Mouse (Mus musculus): ENCODE measurements around the gene Samm50.

Samm50 gene

DNA sequence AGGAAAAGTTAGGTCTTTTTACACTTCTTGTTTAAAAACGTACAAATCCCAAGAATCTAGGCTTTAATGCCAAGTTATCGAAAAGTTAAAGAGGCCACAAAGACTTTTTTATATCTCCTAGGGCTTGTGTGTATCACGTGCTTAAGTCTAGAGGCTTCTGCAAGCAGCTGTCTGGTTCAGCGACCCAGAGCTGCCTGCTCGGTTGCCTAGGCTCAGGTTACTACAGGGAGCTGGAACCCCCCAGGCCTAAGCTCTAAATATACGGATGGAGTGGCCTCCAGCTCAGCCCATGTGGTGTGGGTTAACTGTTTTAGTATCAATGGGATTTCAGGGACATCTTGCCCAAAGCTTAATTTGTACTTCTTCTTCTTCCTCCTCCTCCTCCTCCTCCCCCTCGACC, 49.5 kb downstream of the Samm50 start:
- no peak for DNase-seq

DNA sequence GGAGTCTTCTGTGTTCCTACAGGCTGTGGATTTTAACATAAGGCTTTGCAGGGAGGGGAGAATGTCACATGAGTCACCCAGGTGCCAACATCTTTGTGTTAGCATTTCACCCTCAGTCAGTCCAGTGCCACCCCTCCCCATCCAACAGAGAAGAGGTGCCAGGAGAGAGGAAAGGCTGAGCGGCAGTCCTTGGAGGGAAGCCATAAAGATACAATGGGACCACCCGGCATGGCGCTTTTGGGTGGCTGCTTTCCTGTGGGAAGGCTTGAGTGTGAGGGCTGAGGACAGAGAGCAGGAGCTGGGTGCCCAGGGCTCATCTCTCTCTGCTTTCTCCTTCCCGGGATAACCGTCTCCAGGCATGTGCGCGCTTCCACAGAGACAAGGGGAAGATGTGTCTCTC, 53.1 kb downstream of the Samm50 start:
- DNase-seq: no peak

DNA sequence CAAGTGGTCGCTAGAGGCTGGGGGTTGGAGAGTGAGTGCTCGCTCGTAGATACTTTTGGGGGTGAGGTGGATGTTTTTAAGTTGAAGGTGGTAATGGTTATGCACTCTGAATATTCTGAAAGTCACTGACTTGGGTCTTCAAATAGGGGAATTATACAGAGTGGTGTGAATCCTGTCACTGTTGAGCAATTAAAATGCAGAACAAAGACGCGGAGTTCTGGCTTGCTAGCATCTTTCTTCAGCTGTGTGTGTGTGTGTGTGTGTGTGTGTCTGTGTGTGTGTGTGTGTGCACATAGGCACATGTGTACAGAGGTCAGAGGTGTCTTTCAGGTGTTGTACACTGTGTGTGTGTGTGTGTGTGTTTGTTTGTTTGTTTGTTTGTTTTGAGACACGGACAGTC, 54.2 kb downstream of the Samm50 start:
- no peak for DNase-seq

DNA sequence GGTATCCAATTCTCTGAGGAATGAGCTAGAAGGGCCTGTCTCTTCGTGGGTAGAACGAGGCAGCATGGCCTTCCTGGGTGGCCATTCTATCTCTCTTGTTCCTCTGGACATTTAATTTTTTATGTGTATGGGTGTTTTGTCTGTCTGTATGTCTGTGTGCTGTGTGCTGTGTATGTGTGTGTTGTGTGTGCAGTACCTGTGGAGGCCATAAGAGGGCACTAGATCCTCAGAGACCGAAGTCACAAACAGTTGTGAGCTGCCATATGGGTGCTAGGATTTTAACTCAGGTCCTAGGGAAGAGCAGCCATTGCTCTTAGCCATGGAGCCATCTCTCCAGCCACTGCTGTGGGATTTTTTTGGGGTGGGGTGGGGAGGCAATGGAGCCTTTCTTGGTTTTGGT, 55.3 kb downstream of the Samm50 start:
- DNase-seq: no peak

DNA sequence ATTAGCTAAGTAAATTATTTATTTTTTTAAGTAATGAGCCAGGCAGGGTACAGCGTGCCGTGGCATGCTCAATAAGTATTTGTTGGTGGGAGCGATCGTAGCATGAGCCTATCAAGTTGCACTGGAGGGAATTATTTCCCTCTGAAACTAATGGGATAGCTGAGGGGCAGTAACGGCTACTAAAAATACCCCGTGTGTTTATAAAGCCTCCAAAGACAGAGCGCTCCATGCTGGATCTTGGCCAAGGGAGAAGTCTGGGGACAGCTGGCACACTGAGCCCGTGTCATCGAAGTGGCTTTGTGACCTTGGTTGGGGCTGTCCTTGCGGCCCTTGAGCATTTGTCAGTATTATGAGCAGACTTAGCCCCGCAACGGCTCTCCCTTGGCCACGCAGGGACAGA, 59.2 kb downstream of the Samm50 start:
- DNase-seq: peak; percentile 98

DNA sequence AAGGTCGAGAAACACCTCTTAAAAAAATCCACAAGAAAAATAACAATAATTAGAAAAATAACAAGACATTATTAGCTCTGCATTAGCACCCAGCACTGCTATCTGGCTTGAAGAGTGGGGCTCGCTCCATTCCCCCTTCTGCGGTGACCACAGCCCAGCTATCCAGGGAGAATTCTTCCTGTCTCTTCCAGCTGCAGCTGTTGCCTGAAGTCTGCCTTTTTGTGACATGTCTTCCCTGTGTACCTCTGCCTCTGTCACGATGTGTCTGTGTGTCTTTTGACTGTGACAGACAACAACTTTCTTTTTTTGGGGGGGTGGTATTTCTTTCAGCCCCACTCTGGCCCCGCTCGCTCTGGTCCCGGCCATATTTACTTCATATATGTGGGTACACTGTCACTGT, 60.6 kb downstream of the Samm50 start:
- no peak for DNase-seq

DNA sequence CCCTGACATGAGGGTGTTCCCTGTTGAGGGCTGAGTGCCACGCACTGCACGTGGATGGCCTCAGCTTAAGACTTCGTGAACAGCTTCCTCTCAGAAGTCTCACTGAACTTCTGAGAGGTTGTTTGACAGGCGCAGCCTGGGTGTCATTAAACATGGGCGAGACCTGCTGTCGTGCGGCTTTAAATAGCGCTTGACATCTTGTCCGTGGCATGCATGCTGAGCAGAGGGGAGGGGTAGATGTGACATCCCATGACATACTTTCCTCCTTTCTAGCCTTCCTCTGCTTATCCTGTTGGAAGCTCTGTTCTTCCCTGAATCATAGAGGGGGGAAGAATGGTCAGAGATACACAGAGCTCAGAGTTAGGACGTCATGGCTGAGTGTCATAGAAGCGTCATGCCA, 61.7 kb downstream of the Samm50 start:
- DNase-seq: peak; percentile 96

DNA sequence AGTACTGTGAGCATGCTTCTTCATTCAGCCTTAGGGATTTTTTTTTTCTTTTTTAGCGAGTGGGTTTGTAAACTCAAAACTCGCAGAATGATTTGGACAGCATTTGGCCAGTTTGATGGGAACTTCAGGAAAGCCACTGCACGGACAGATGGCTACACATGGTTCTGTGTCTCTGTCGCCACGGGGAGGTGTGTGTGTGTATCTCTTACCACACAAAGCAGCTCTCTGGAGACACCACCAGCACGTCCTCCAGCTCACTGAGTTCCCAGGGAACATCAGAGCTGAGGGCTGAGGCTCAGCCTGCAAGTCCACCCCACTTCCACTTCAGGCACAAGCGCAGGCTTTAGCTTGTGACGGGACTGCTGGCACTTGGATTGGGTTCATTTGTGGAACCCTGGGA, 62.3 kb downstream of the Samm50 start:
- DNase-seq: no peak

DNA sequence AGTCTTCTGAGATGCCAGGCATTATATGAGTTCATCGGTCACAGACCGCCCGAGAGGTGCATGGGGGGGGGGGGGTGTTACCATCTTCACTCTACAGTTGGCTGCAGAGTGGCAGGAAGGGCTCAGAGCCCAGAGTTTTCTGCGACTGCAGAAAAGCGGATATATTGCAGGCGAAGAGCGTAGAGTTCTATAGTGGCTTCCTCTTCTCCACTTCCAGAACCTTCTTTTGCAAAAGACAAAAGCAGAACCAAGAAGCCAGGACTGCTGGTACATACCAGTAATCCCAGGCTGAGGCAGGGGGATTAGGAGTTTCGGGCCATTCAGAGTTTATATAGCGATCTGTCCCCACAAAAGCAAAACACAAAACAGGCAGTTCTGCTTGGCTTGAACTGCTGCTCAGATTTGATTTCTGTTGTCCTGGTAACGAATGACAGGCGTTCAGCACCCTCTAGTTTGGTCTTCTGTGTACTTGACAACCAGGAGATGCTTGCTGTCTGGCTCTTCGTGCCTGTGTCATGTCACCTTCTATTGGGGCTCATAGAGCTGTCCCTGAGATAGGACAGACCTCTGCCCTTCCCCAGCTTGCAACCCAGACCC, 64.3 kb downstream of the Samm50 start:
- DNase-seq: no peak

DNA sequence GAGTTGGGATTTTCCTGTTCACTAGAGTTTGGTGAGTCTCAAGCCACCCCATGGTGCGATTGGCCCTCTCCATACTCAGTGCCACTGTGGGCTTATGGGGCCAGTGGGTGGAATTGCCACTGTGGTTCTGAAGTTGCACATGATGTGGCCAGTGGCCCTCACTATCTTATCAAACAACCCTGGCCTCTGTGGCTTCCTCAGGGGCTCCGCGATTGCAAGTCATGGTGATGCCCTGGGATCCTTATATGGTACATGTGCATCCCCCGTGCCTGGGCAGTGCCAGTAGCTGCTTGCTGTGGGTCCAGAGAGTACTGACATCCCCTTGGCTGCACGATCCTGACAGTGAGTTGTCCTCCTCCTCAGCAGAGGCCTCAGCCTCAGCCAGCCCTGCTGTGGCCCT, 64.8 kb downstream of the Samm50 start:
- DNase-seq: no peak

DNA sequence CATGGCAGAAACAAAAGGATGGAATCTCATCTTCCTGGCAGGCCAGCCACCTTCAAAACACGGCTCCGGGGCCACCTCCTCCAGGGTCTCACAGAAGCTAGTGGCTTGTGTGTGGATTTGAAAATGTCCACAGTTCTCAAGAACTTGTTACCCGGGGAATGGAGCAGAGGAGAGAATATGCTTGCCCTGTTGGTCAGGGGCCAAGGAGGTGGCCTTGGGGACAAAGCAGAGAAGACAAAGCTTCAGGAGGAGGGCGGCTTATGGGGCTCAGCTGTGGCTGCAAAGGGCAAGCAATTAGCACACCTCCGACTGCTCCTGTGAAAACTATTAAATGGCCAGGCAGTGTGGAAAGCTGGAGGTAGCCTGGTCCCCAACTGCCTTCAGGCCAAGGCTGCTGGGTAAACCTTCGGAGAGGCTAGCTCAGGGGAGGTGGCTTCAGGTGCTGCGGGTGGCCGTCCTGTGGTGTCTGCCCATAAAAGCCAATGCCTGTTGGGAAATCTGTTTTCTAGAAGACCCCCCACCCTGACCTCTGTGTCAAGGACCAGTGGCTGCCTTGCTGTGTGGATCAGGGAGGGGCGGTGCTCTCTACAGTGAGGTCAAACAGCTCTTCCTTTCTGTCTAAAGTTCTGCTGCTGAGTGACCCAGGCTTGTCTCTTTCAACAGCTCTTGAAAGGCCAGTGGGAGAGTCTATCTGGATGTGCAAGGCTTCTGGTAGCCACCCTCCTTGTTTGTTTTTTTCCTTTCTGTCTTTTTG, 66.7 kb downstream of the Samm50 start:
- DNase-seq: no peak

DNA sequence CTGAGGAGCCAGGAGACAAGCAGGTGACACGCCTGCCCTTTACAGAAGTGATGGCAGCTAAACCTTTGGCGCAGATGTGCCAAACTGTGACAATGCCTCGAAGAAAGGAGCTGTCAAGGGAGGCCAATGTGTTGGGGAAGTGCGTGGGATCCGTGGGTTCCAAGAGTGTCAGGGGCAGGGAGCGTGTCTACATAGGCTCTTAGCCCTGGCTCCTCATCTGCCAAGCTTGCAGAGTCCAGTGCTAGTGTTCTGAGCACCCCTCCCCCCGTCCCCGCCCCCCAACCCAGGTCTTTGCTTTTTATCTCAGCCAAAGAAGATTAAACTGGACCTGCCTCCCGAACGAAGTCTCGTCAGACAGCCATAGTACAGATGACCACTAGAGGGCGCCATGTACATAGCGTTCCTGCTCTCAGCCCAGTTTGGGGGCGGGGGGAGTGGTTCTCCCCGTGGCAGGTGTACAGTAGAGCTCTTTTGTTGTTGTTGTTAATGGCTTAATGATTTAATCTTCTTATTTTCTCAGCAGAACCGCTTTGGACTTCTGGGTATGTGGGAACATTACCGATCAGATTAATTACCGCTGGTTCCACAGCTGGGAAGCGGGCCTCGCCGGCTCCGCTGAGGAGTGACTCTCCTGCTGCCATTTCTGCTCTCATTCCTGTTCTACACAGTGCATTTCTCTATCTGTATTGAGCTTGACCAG, 68.2 kb downstream of the Samm50 start:
- DNase-seq: peak; percentile 92

DNA sequence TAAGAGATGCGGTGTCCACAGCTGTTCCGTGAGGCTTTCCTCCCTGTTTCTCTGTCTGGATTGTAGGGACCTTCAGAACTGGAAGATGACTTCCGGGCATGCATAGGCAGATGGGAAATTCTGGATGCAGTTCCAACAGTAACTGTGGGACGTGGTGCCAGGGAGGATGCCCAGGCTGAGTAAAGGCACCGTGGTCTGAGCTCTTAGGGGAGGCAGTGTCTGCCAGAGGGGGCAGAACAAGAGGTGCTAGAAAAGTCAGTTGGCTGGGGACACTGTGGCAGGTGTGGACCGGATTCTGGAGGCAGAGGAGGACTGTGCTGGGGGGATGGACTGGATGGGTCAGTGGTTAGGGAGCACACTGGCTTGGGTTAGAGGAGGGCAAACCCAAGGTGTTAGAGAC, 70.6 kb downstream of the Samm50 start:
- DNase-seq: no peak

DNA sequence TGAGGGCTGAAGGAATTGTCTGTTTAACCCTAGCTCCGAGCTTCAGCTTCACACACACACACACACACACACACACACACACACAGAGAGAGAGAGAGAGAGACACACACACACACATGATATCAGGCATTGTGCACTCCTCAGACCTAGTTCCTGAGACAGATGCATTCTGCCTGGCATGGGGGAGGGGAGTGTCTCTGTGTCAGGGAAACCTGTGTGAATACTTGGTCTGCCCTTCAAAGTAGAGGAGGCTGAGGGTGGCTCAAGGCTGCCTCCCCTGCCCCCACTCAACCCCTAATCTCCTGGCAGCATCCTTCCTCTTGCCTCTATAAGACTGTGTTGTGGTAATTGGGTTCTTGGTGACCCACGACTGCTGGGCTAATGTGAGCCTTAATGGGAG, 71.5 kb downstream of the Samm50 start:
- DNase-seq: no peak

DNA sequence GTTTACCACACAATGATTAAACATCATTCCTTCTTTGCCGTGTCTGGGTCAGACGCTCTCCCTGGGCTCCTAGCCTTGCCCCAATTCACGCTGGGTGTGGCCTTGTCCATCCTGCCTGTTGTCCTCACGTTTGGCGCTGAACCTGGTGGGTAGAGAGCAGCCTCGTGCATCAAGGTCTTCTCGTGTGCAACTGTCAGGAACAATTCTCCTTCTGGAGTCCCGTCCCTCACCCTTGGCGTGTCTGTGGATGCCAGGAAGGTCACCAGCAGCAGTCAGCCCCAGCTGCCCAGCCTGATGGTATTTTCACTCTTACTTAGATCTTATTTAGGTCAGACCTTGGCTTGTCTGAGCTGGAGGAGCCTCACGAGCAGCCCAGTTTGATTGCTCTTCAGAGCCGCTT, 73.1 kb downstream of the Samm50 start:
- no peak for DNase-seq

DNA sequence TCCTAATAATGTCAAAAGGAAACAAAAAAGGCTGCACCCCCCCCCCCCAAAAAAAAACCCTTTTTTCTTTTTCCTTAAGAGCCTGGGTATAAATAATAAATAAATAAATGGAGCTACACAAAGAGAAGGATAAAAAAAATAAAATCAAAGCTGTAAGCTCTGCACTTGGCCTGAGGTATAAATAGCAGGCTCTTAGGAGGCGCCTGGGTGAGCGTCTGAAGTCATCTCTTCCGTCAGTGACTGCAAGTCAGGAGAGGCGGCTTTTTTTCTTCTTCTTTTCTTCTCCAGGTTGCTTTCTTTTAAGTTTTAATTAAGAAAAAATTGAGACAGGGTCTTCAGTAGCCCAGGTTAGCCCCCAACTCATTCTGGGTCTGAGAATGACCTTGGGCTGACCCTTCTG, 74.2 kb downstream of the Samm50 start:
- DNase-seq: no peak
